Mouse (Mus musculus): Measurements from ENCODE around the gene Fgd6. TPM values are rescaled to one million over a fixed set of nuclear protein-coding genes. Genes with fewer than 3 reads are reported as not detected.

The Fgd6 gene
- polyA plus RNA-seq, 1 experiment from 2014 or later = 2.2 TPM

- ATAC-seq (no peak), DNase-seq (ENCODE audit: low read depth, low spot score) (no peak)
- H3K27me3 ChIP-seq = no peaks in the 10 kb centered on the region
- POLR2A ChIA-PET = interaction anchor here (0.6 to 1.5 kb wide), 2 partner anchors 36 to 48 kb away, joined by 3 read pairs; no protein-coding TSS in a partner anchor
- TF ChIP-seq CTCF (IDR thresholded peaks at IDR 0.05) = no peak
- in situ Hi-C loops (cut with MboI; ENCODE audit: low pct_unique_long_range_greater_than_20kb) = no loop called here
- CTCF ChIA-PET = interaction anchor here (0.9 kb wide), 1 partner anchor 17 kb away, joined by 3 read pairs; no protein-coding TSS in a partner anchor
Observed at GRCm38 (mm10) chr10:94090032-94090431, 54.2 kb downstream of the Fgd6 start.

- no peak for ATAC-seq
- no peak for TF ChIP-seq CTCF (IDR thresholded peaks at IDR 0.05)
- no peak for DNase-seq (ENCODE audit: low read depth, low spot score)
- in situ Hi-C loops (cut with MboI; ENCODE audit: low pct_unique_long_range_greater_than_20kb) = no loop called here
- CTCF ChIA-PET = interaction anchor here (1.9 kb wide), 1 partner anchor 10 kb away, joined by 7 read pairs; no protein-coding TSS in a partner anchor
- POLR2A ChIA-PET = no interaction called here
- no peaks in the 10 kb centered on the region for H3K27me3 ChIP-seq
Observed at GRCm38 (mm10) chr10:94093534-94093933, 57.7 kb downstream of the Fgd6 start.

GRCm38 (mm10) chr10:94095743-94096465 lies 60.1 kb downstream of the Fgd6 start:
- in situ Hi-C loops (cut with MboI; ENCODE audit: low pct_unique_long_range_greater_than_20kb) = no loop called here
- CTCF ChIA-PET = no interaction called here
- DNase-seq (ENCODE audit: low read depth, low spot score) = no peak
- POLR2A ChIA-PET = no interaction called here
- ATAC-seq = no peak
- H3K27me3 ChIP-seq = no peaks in the 10 kb centered on the region
- no peak for TF ChIP-seq CTCF (IDR thresholded peaks at IDR 0.05)

DNA sequence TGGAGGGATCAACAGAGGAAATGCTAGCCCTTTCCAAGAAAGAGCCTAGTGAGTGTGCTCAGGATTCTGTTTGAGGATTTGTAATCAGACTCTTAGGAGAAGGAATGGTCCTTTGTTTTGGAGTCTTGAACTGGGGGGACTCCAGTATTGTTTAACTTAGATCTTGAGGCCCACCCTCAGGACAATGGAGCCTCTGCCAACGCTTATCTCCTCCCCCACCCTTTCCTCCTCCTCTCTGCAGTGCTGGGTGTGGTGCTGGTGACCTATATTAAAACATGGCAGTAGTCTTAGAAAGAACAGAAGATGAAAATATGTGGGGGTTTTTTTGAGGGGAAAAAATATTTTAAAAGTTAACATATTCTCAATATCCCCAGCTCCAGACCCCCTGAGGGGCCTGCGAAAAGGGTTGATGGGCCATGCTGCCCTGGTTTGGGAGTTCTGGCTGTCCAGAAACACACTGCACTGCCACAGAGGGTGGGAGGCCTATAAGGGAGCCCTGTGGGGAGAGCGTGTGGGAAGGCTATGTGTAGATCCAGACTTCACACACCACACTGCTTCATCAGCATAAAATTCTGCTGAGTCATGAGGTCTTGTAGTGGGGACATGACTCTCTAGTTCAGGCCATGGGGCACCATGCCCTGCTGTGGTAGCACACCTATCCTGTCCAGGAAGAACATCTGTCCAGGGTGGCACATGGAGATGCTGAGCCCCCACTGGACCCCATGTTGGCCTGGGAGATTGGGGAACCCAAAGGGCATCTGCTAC lies 61.5 kb downstream of the Fgd6 start:
- ChIA-PET POLR2A (no interaction called here), CTCF (interaction anchor here (1.2 kb wide), 1 partner anchor 14 kb away, joined by 3 read pairs; no protein-coding TSS in a partner anchor)
- no peak for ATAC-seq

GRCm38 (mm10) chr10:94098100-94098499 lies 62.3 kb downstream of the Fgd6 start:
- in situ Hi-C loops (cut with MboI; ENCODE audit: low pct_unique_long_range_greater_than_20kb) = no loop called here
- H3K27me3 ChIP-seq = no peaks in the 10 kb centered on the region
- DNase-seq (ENCODE audit: low read depth, low spot score) (no peak), ATAC-seq (no peak)
- ChIA-PET CTCF (interaction anchor here (0.8 to 1.2 kb wide), 2 partner anchors 11 to 14 kb away, joined by 3 read pairs; no protein-coding TSS in a partner anchor), POLR2A (no interaction called here)
- TF ChIP-seq CTCF (IDR thresholded peaks at IDR 0.05) = no peak

More for the DNA sequence above, 61.5 kb downstream of the Fgd6 start:
- TF ChIP-seq CTCF (IDR thresholded peaks at IDR 0.05) = no peak
- in situ Hi-C loops (cut with MboI; ENCODE audit: low pct_unique_long_range_greater_than_20kb) = no loop called here
- no peaks in the 10 kb centered on the region for H3K27me3 ChIP-seq
- DNase-seq (ENCODE audit: low read depth, low spot score) = no peak

GRCm38 (mm10) chr10:94105498-94105897 lies 69.7 kb downstream of the Fgd6 start:
- in situ Hi-C loops (cut with MboI; ENCODE audit: low pct_unique_long_range_greater_than_20kb) = loop anchor here (10.0 kb wide), 1 partner anchor 271 kb away; the partner anchor contains the start of gene Usp44
- ChIA-PET POLR2A (no interaction called here), CTCF (interaction anchor here (0.7 kb wide), 1 partner anchor 138 kb away, joined by 3 read pairs; no protein-coding TSS in a partner anchor)

DNA sequence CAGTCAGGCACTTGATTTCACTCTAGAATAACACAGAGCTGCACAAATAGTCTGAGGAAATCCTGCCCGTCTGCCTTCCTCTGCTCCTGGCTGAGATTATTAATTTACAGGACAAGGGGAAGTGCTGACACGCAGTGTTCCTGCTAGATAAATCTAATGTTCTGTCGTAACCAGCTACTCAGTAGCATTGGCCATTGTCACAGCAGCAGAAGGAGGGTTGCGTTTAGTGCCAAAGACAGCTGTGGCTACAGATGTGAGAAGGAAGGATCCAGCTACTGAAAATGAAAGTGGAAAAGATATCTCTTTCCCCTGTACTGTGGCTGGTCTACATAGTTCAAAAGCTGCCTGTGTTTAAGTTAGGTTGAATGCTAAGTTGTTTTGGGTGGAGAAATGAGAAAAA lies 71.4 kb downstream of the Fgd6 start:
- ATAC-seq = no peak
- in situ Hi-C loops (cut with MboI; ENCODE audit: low pct_unique_long_range_greater_than_20kb) = loop anchor here (10.0 kb wide), 1 partner anchor 272 kb away; the partner anchor contains the start of gene Usp44
- CTCF ChIA-PET = interaction anchor here (0.9 to 1.3 kb wide), 2 partner anchors 13 to 17 kb away, joined by 3 to 4 read pairs; no protein-coding TSS in a partner anchor
- POLR2A ChIA-PET = no interaction called here
- H3K27me3 ChIP-seq = no peaks in the 10 kb centered on the region
- no peak for TF ChIP-seq CTCF (IDR thresholded peaks at IDR 0.05)
- DNase-seq (ENCODE audit: low read depth, low spot score) = no peak

More at GRCm38 (mm10) chr10:94105498-94105897, 69.7 kb downstream of the Fgd6 start:
- no peaks in the 10 kb centered on the region for H3K27me3 ChIP-seq
- TF ChIP-seq CTCF (IDR thresholded peaks at IDR 0.05) = no peak
- ATAC-seq = no peak
- DNase-seq (ENCODE audit: low read depth, low spot score) = no peak

GRCm38 (mm10) chr10:94107607-94108006 lies 71.8 kb downstream of the Fgd6 start:
- CTCF ChIA-PET = interaction anchor here (0.9 to 1.3 kb wide), 2 partner anchors 12 to 18 kb away, joined by 3 to 4 read pairs; no protein-coding TSS in a partner anchor

GRCm38 (mm10) chr10:94108791-94109190 lies 73.0 kb downstream of the Fgd6 start:
- POLR2A ChIA-PET = no interaction called here
- in situ Hi-C loops (cut with MboI; ENCODE audit: low pct_unique_long_range_greater_than_20kb) = loop anchor here (10.0 kb wide), 1 partner anchor 274 kb away; the partner anchor contains the start of gene Usp44
- DNase-seq (ENCODE audit: low read depth, low spot score) (no peak), ATAC-seq (no peak)
- no peaks in the 10 kb centered on the region for H3K27me3 ChIP-seq
- CTCF ChIA-PET = no interaction called here
- no peak for TF ChIP-seq CTCF (IDR thresholded peaks at IDR 0.05)

More at GRCm38 (mm10) chr10:94107607-94108006, 71.8 kb downstream of the Fgd6 start:
- ATAC-seq (no peak), DNase-seq (ENCODE audit: low read depth, low spot score) (no peak)
- POLR2A ChIA-PET = no interaction called here
- in situ Hi-C loops (cut with MboI; ENCODE audit: low pct_unique_long_range_greater_than_20kb) = loop anchor here (10.0 kb wide), 1 partner anchor 273 kb away; the partner anchor contains the start of gene Usp44
- no peak for TF ChIP-seq CTCF (IDR thresholded peaks at IDR 0.05)
- no peaks in the 10 kb centered on the region for H3K27me3 ChIP-seq
